Mouse (Mus musculus): ENCODE results near the gene D130043K22Rik. TPM values are rescaled to one million over a fixed set of nuclear protein-coding genes. Genes with fewer than 3 reads are reported as not detected.

Gene D130043K22Rik
- 3.6 and 5.7 TPM in 2 replicates for polyA plus RNA-seq (2015; fragmentation: Nextera tagmentation; extraction: Ambion mirVana)

DNA sequence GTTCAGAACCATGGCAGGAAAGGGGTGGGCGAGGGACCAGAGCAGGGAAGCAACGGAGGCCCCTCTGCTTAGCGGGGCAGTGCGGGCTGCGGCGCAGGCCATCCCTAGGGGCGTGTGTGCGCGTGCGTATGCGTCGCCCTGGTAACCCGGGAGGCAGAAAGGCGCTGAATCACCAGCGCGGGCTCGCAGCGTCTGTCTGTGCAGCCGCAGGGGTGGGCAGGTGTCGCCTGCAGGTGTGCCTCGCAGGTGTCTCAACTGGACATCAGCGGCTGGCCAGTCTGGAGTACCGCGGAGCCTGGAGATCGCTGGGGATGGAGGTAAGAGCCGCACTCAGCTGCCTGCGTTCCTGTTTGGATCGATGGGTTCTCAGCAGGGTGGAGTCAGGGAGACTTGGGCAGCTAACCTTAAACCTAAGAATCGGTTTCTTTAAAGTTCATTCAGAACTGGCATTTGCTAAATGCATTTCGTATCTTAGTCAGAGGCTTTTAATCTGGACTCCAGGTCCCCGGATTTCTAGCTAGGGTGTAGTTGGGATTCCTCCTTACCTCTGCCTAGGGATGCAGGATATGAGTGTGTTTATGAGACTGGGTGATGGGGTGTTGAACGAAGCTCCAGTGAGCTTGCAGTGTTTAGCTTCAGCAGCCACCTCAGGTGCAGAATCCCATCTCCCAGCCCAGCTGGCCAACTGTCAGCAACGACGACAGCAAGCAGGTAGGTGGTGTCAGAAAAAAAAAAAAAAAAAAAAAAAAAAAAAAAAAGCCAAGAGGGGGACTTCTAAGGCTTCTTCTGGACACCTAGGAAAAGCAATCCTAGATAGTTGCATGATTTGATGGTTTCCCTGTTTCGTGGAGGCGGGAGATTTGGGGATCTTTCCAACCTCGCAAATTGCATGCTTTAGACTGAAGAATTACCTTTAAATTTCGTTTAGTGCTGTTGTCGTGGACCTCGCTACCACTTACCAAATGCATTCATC lies at the start of gene D130043K22Rik:
Gene D130043K22Rik, plus strand, starts transcription at position 153 of the 973 bp plus-strand sequence.
- Histone ChIP-seq H3K9ac (replicated peaks; ENCODE audit: low read depth, low read length) (peak within 1 kb of the TSS; percentile 70), H3K4me1 (replicated peaks; ENCODE audit: control insufficient read depth, insufficient read depth, low read length) (peaks cover 5% of the 10 kb centered on the region), H3K27ac (ENCODE audit: low read length) (no peak within 1 kb of the TSS), H3K27me3 (replicated peaks; ENCODE audit: control insufficient read depth, insufficient read depth, low read length) (no peaks in the 10 kb centered on the region), H3K4me3 (replicated peaks; ENCODE audit: low read length) (peak within 1 kb of the TSS; percentile 56), H3K4me2 (ENCODE audit: low read length) (peak within 1 kb of the TSS; percentile 71), H3K9me3 (ENCODE audit: control insufficient read depth, low read length) (no peaks in the 10 kb centered on the region), H3K36me3 (ENCODE audit: control insufficient read depth, insufficient read depth) (no peaks in the 10 kb centered on the region; the same call in 1 of the 2 replicates)
- ATAC-seq, result peak; percentile 97
- 7% methylated on average over 40 of the region's 40 CpGs for WGBS

DNA sequence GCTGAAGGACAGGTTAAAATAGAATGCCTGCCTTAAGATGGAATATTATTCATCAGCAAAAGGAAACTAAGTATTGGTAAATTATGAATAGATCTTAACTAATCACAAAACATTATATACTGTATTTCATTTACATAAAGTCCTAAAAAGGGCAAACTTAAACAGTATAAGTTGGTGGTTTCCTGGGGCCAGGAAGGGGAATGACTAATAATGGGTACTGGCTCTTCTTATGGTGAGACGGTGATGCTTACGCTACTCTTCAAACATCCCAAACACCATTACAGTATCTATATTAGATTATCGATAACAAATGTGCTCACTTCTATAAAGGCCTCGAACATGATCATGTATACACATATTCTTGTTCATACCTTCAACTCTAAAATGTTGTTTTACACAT lies 46.2 kb upstream of the D130043K22Rik start:
- Histone ChIP-seq H3K36me3 (ENCODE audit: control insufficient read depth, insufficient read depth) (no peaks in the 10 kb centered on the region), H3K4me1 (replicated peaks; ENCODE audit: control insufficient read depth, insufficient read depth, low read length) (peaks cover 15% of the 10 kb centered on the region), H3K9ac (replicated peaks; ENCODE audit: low read depth, low read length) (no peak overlapping the region), H3K4me2 (ENCODE audit: low read length) (no peak overlapping the region), H3K27ac (ENCODE audit: low read length) (no peak overlapping the region), H3K4me3 (replicated peaks; ENCODE audit: low read length) (no peak overlapping the region), H3K27me3 (replicated peaks; ENCODE audit: control insufficient read depth, insufficient read depth, low read length) (no peaks in the 10 kb centered on the region), H3K9me3 (ENCODE audit: control insufficient read depth, low read length) (no peaks in the 10 kb centered on the region)
- 96% methylated on average over 4 of the region's 4 CpGs for WGBS
- ATAC-seq, result no peak

DNA sequence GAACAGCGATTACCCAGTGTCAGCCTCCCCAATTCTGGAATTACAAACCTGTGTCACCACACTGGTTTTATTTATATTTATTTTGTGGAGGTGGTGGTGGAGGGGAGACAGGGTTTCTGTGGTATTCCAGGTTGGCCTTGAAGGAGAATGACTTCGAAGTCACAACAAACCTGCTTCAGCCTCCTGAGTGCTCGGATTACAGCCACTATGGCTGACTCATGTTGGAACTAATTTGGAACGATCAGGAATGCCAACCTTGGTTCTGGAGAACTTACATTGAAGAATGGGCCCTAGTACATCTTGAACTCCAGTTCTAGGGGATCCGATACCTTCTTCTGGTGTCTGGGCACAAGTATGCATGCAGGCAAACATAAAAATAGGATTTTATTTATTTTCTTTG lies 45.6 kb upstream of the D130043K22Rik start:
- Histone ChIP-seq H3K36me3 (ENCODE audit: control insufficient read depth, insufficient read depth) (no peaks in the 10 kb centered on the region), H3K4me2 (ENCODE audit: low read length) (peak overlapping the region; percentile 94), H3K4me3 (replicated peaks; ENCODE audit: low read length) (peak overlapping the region; percentile 70; the same call in 1 of the 2 replicates), H3K27ac (ENCODE audit: low read length) (no peak overlapping the region), H3K4me1 (replicated peaks; ENCODE audit: control insufficient read depth, insufficient read depth, low read length) (peaks cover 19% of the 10 kb centered on the region), H3K27me3 (replicated peaks; ENCODE audit: control insufficient read depth, insufficient read depth, low read length) (no peaks in the 10 kb centered on the region), H3K9me3 (ENCODE audit: control insufficient read depth, low read length) (no peaks in the 10 kb centered on the region), H3K9ac (replicated peaks; ENCODE audit: low read depth, low read length) (no peak overlapping the region; the same call in 1 of the 2 replicates)
- ATAC-seq, result no peak
- 76% methylated on average over 5 of the region's 5 CpGs for WGBS

DNA sequence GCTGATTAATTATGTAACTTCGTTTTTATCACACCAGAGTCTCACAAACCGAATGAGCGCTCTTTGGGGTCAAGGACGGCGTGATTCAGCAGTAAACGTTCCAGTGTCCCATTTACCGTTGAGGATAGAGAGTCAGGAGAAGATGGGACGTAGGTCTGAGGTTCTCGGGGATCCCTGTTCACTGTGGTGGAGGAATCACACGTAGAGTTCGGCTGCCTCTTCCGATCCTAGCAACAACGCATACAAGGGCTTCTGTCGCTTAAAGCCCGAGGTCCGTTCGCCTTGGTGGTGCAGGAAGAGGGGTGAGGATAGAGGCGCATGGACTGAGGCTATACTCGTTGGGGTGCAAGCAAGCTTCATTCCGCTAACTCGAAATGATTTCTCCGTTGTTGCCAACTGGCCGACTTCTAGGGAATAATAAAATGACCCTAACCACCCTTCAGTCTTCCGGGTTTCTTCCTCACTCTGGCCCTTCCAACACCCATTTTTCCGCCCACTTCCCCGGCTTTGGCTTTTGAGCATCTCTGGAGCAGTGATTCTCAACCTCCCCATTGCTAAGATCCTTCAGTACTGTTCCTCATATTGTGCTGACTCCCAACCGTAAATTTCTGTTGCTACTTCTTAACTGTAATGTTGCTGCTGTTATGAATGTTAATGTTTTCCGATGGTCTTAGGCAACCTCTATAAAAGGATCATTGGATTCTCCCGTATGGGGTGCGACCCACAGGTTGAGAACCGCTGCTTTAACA lies 44.8 kb upstream of the D130043K22Rik start:
- under 1% methylated on average over 31 of the region's 31 CpGs for WGBS
- H3K9ac ChIP-seq (replicated peaks; ENCODE audit: low read depth, low read length), result peak overlapping the region; percentile 71
- peak overlapping the region; percentile 70 for H3K4me3 ChIP-seq (replicated peaks; ENCODE audit: low read length)
- ATAC-seq, result peak; percentile 52
- H3K27ac ChIP-seq (ENCODE audit: low read length), result peak overlapping the region; percentile 89
- peaks cover 23% of the 10 kb centered on the region for H3K4me1 ChIP-seq (replicated peaks; ENCODE audit: control insufficient read depth, insufficient read depth, low read length)
- H3K4me2 ChIP-seq (ENCODE audit: low read length), result peak overlapping the region; percentile 94
- H3K9me3 ChIP-seq (ENCODE audit: control insufficient read depth, low read length), result no peaks in the 10 kb centered on the region
- no peaks in the 10 kb centered on the region for H3K36me3 ChIP-seq (ENCODE audit: control insufficient read depth, insufficient read depth)
- H3K27me3 ChIP-seq (replicated peaks; ENCODE audit: control insufficient read depth, insufficient read depth, low read length), result no peaks in the 10 kb centered on the region

DNA sequence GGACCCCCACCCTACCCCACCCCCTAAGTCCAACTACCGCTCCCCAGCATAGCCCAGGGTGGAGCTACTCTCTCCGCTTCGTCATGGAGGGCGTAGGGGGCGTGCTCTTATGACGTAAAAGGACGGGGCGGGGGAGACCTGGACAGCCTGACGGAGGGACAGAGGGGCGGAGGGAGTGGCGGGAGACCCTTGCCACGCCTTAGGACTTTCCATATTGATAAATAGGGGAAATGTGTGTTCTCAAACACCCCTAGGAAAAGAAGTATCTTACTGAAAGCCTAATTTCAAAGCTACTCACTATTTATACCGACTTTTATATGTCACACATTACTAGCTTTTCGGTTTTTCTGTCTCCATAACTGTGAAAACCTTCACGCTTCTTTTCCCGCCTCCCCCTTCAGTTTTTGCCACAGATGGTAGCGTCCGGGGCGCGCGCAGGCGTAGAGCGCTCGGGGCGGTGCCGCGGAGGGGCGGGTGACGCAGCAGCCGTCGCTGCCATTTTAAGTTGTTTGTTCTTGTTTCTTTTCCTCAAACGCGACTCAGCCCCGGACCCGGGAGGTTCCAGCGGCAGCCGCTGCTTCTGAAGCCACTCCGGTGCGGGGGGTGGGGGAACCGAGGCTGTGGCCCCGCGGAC lies 44.1 kb upstream of the D130043K22Rik start:
- Histone ChIP-seq H3K36me3 (ENCODE audit: control insufficient read depth, insufficient read depth) (0 out of 2 replicates have a peak, but pooled peaks cover 2% of the 10 kb centered on the region), H3K27ac (ENCODE audit: low read length) (peak overlapping the region; percentile 99), H3K9ac (replicated peaks; ENCODE audit: low read depth, low read length) (peak overlapping the region; percentile 83), H3K4me3 (replicated peaks; ENCODE audit: low read length) (peak overlapping the region; percentile 70), H3K27me3 (replicated peaks; ENCODE audit: control insufficient read depth, insufficient read depth, low read length) (no peaks in the 10 kb centered on the region), H3K4me1 (replicated peaks; ENCODE audit: control insufficient read depth, insufficient read depth, low read length) (peaks cover 23% of the 10 kb centered on the region), H3K4me2 (ENCODE audit: low read length) (peak overlapping the region; percentile 94), H3K9me3 (ENCODE audit: control insufficient read depth, low read length) (no peaks in the 10 kb centered on the region)
- ATAC-seq, result peak; percentile 96
- WGBS, result 1% methylated on average over 41 of the region's 42 CpGs

DNA sequence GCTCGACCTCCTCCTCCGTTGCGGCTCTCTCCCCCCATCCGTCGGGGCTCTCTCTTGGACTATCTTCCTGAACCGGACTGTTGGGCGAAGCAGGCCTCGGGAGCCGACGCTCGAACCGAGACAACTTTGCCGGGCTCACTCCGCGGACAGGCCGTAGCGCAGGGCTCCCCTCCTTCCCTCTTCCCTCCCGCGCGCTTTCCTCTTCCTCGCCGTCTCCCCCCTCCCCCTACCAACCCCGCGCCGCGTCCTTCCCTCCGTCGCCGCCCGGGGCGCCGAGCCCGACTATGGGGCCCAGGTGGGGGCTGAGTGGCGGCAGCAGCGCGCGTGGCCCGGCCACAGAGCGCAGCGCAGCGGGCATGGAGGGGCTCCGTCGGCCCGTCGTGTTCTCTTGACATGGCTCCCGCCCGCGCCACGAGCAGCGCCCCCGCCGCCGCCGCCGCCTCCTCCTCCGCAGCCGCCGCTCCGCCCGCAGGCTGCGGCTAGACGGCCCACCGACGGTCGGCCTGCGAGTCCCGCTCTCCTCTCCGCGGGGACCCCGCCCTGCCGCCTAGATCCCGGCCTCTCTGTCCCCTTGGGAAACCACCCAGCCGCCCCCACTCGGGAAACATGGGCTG lies 43.5 kb upstream of the D130043K22Rik start, which contains the start of gene BC005537:
Gene BC005537, plus strand, starts transcription at position 350 of the 614 bp plus-strand sequence.
- Histone ChIP-seq H3K4me2 (ENCODE audit: low read length) (peak within 1 kb of the TSS; percentile 94), H3K4me1 (replicated peaks; ENCODE audit: control insufficient read depth, insufficient read depth, low read length) (peaks cover 23% of the 10 kb centered on the region), H3K27me3 (replicated peaks; ENCODE audit: control insufficient read depth, insufficient read depth, low read length) (no peaks in the 10 kb centered on the region), H3K9ac (replicated peaks; ENCODE audit: low read depth, low read length) (peak within 1 kb of the TSS; percentile 83), H3K9me3 (ENCODE audit: control insufficient read depth, low read length) (no peaks in the 10 kb centered on the region), H3K27ac (ENCODE audit: low read length) (peak within 1 kb of the TSS; percentile 99), H3K4me3 (replicated peaks; ENCODE audit: low read length) (peak within 1 kb of the TSS; percentile 70), H3K36me3 (ENCODE audit: control insufficient read depth, insufficient read depth) (0 out of 2 replicates have a peak, but pooled peaks cover 2% of the 10 kb centered on the region)
- peak; percentile 47 for ATAC-seq
- WGBS, result under 1% methylated on average over 52 of the region's 74 CpGs

DNA sequence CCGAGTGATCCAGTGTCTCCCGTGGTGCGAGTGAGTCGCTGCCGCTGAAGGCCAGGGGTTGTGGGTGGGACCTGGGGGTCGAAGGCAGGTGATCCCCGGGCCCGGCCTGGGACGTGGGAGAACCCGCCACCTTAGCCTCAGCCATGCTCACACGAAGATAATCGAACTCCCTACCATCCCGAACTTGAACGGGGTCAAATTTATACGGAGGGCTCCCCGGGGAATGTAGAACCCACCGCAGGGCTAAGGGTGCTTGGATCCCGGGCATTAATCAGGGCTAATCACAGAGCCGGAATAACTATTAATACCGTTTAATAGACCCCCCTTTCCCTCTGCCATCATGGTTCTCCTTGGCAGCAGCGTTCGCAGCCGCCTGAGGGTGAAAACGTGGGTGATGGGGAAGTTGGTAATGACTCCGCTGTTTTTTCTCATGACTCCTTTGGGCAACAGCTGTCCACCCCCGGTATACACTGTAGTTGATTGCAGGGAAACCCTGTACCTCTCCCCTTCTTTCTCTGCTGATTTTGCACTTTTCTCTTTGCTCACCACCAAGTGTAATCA lies 42.7 kb upstream of the D130043K22Rik start:
- Histone ChIP-seq H3K4me1 (replicated peaks; ENCODE audit: control insufficient read depth, insufficient read depth, low read length) (peaks cover 23% of the 10 kb centered on the region), H3K4me2 (ENCODE audit: low read length) (peak overlapping the region; percentile 87), H3K9ac (replicated peaks; ENCODE audit: low read depth, low read length) (peak overlapping the region; percentile 83), H3K27me3 (replicated peaks; ENCODE audit: control insufficient read depth, insufficient read depth, low read length) (no peaks in the 10 kb centered on the region), H3K36me3 (ENCODE audit: control insufficient read depth, insufficient read depth) (peaks cover 3% of the 10 kb centered on the region), H3K27ac (ENCODE audit: low read length) (peak overlapping the region; percentile 99; the same call in 1 of the 2 replicates), H3K4me3 (replicated peaks; ENCODE audit: low read length) (peak overlapping the region; percentile 70), H3K9me3 (ENCODE audit: control insufficient read depth, low read length) (no peaks in the 10 kb centered on the region)
- no peak for ATAC-seq
- under 1% methylated on average over 26 of the region's 26 CpGs for WGBS

DNA sequence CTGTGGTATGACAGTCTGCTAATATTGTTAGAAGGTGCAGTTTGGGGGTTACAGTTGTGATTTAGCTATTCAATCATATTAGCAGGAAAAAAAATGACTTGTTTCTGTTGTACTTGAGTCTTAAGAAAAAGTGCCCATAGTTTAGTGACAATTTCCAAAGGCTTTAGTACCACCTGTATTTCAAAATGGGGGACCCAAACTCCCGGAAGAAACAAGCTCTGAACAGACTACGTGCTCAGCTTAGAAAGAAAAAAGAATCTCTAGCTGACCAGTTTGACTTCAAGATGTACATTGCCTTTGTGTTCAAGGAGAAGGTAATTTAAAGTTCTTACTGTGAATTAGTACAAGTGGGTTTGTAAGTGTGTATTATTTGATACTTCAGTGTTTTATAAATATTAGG lies 41.7 kb upstream of the D130043K22Rik start:
- no peak for ATAC-seq
- peak overlapping the region; percentile 70 for H3K4me3 ChIP-seq (replicated peaks; ENCODE audit: low read length)
- H3K4me2 ChIP-seq (ENCODE audit: low read length), result peak overlapping the region; percentile 87
- H3K9ac ChIP-seq (replicated peaks; ENCODE audit: low read depth, low read length), result no peak overlapping the region
- no peaks in the 10 kb centered on the region for H3K27me3 ChIP-seq (replicated peaks; ENCODE audit: control insufficient read depth, insufficient read depth, low read length)
- 14% methylated on average over 2 of the region's 2 CpGs for WGBS
- peaks cover 23% of the 10 kb centered on the region for H3K4me1 ChIP-seq (replicated peaks; ENCODE audit: control insufficient read depth, insufficient read depth, low read length)
- H3K36me3 ChIP-seq (ENCODE audit: control insufficient read depth, insufficient read depth), result peaks cover 10% of the 10 kb centered on the region
- H3K9me3 ChIP-seq (ENCODE audit: control insufficient read depth, low read length), result no peaks in the 10 kb centered on the region
- no peak overlapping the region for H3K27ac ChIP-seq (ENCODE audit: low read length)

Data from forebrain, embryonic 16.5 days (tissue).